In genomic region chr10:103028253-103029131, GRCm38 (mm10) we compare ENCODE assay signal across 8 mouse cellular contexts. TPM values are rescaled to one million over a fixed set of nuclear protein-coding genes. Genes with fewer than 3 reads are reported as not detected.
DNase-seq lines count a peak whose midpoint lies in the region; ATAC-seq and TF ChIP-seq lines count a peak whose summit lies in the region.

No protein-coding gene starts in this region.

- H3K27ac ChIP-seq in heart, embryonic 15.5 days = no peak overlapping the region
- peak overlapping the region; percentile 47 for H3K27ac ChIP-seq in kidney, postnatal 0 days
- no peak overlapping the region for H3K27ac ChIP-seq in midbrain, embryonic 11.5 days (ENCODE audit: low read depth, low read length)

- peak overlapping the region; percentile 48 for H3K4me3 ChIP-seq in heart, embryonic 15.5 days
- H3K4me3 ChIP-seq in kidney, postnatal 0 days (replicated peaks; ENCODE audit: low read depth, low read length) = peak overlapping the region; percentile 34
- peak overlapping the region; percentile 30 for H3K4me3 ChIP-seq in midbrain, embryonic 11.5 days (ENCODE audit: low read depth, low read length)

- H3K4me1 ChIP-seq in heart, embryonic 15.5 days (replicated peaks) = peaks cover 20% of the 10 kb centered on the region
- H3K4me1 ChIP-seq in kidney, postnatal 0 days (replicated peaks; ENCODE audit: insufficient read depth, low read length) = no peaks in the 10 kb centered on the region
- peaks cover 2% of the 10 kb centered on the region; the same call in 1 of the 2 replicates for H3K4me1 ChIP-seq in midbrain, embryonic 11.5 days (ENCODE audit: control insufficient read depth, insufficient read depth, low read length)

- peaks cover 82% of the 10 kb centered on the region for H3K27me3 ChIP-seq in heart, embryonic 15.5 days
- H3K27me3 ChIP-seq in kidney, postnatal 0 days (ENCODE audit: insufficient read depth, low read length) = peaks cover 51% of the 10 kb centered on the region
- peaks cover 69% of the 10 kb centered on the region for H3K27me3 ChIP-seq in midbrain, embryonic 11.5 days (ENCODE audit: control insufficient read depth, insufficient read depth, low read length)

- no peak overlapping the region for H3K9ac ChIP-seq in heart, embryonic 15.5 days
- peak overlapping the region; percentile 39 for H3K9ac ChIP-seq in kidney, postnatal 0 days (ENCODE audit: low read depth, low read length)
- no peak overlapping the region for H3K9ac ChIP-seq in midbrain, embryonic 11.5 days (ENCODE audit: low read length)

- peak; percentile 66 for ATAC-seq in heart, embryonic 15.5 days (replicated peaks; ENCODE audit: insufficient number of reproducible peaks, insufficient read depth, low FRiP score, low read depth)
- peak; percentile 75 for ATAC-seq in kidney, postnatal 0 days (replicated peaks; ENCODE audit: low FRiP score, low read depth)
- ATAC-seq in midbrain, embryonic 11.5 days (ENCODE audit: low FRiP score) = peak; percentile 80

- WGBS in heart, embryonic 15.5 days = under 1% methylated on average over 50 of the region's 50 CpGs
- under 1% methylated on average over 47 of the region's 50 CpGs for WGBS in kidney, postnatal 0 days
- WGBS in midbrain, embryonic 11.5 days = under 1% methylated on average over 50 of the region's 50 CpGs

- TF ChIP-seq POLR2A in brain, embryonic 14.5 days (IDR thresholded peaks at IDR 0.05; ENCODE audit: borderline replicate concordance, extremely low read depth, insufficient read depth, insufficient read length, poor library complexity, severe bottlenecking) = no peak

- no peaks in the 10 kb centered on the region for H3K9me3 ChIP-seq in heart, embryonic 15.5 days (replicated peaks)
- H3K9me3 ChIP-seq in kidney, postnatal 0 days (replicated peaks; ENCODE audit: low read length) = no peaks in the 10 kb centered on the region
- H3K9me3 ChIP-seq in midbrain, embryonic 11.5 days (ENCODE audit: control insufficient read depth, low read length) = no peaks in the 10 kb centered on the region

- H3K36me3 ChIP-seq in heart, embryonic 15.5 days = no peaks in the 10 kb centered on the region
- no peaks in the 10 kb centered on the region for H3K36me3 ChIP-seq in kidney, postnatal 0 days (ENCODE audit: insufficient read depth, low read length)
- H3K36me3 ChIP-seq in midbrain, embryonic 11.5 days (ENCODE audit: control insufficient read depth, insufficient read depth, low read length) = no peaks in the 10 kb centered on the region

- DNase-seq in Muller cell, postnatal 12 days (ENCODE audit: inconsistent ontology term) = peak; percentile 31
- peak; percentile 56 for DNase-seq in brain, embryonic 14.5 days (ENCODE audit: low read depth)
- peak; percentile 66 for DNase-seq in kidney, postnatal 0 days (ENCODE audit: low spot score)
- peak; percentile 97 for DNase-seq in midbrain, embryonic 11.5 days (ENCODE audit: low spot score, missing footprints)
- DNase-seq in frontal cortex, adult 2 months (ENCODE audit: extremely low spot score in 1 of 2, low spot score in 1 of 2) = no peak
- no peak for DNase-seq in thymus, postnatal 25 days
- no peak for DNase-seq in thymus, postnatal 10 days (ENCODE audit: low spot score in 2 of 2)

- H3K4me2 ChIP-seq in heart, embryonic 15.5 days = peak overlapping the region; percentile 76
- peak overlapping the region; percentile 55 for H3K4me2 ChIP-seq in kidney, postnatal 0 days (ENCODE audit: low read length)
- H3K4me2 ChIP-seq in midbrain, embryonic 11.5 days = peak overlapping the region; percentile 45

- no peak for TF ChIP-seq CTCF in brain, embryonic 14.5 days (IDR thresholded peaks at IDR 0.05; ENCODE audit: borderline replicate concordance, extremely low read depth, insufficient read depth, insufficient read length)
- TF ChIP-seq CTCF in kidney, postnatal 0 days (IDR thresholded peaks at IDR 0.05; ENCODE audit: low read depth) = no peak

RNA-seq across cellular contexts. Expression of gene Alx1, which starts 1.5 kb away (rescaled TPM):
- polyA plus RNA-seq in brain, embryonic 14.5 days (2012; rRNA removed) = 0.20 and 0.75 TPM in 2 replicates
- 0.34 and 0.67 TPM in 2 replicates for polyA plus RNA-seq in heart, embryonic 15.5 days (2015; fragmentation: Nextera tagmentation; extraction: Ambion mirVana)
- 40.9 and 41.2 TPM in 2 replicates for polyA plus RNA-seq in kidney, postnatal 0 days (2015; fragmentation: Nextera tagmentation; extraction: Ambion mirVana)
- 7.7 and 9.7 TPM in 2 replicates for polyA plus RNA-seq in midbrain, embryonic 11.5 days (2014; fragmentation: Nextera tagmentation; extraction: Ambion mirVana)
- polyA plus RNA-seq in frontal cortex, adult 2 months (2012; rRNA removed) = 0.24 and 0.27 TPM in 2 replicates

Comparison
In these comparisons a context has a peak if more than half of its experiments do, and no peak if none do; other contexts are left out.
1. DNase-seq: peak in Muller cell, postnatal 12 days (single experiment), brain, embryonic 14.5 days (single experiment), kidney, postnatal 0 days (single experiment) and midbrain, embryonic 11.5 days (single experiment); none in frontal cortex, adult 2 months (0 of 2), thymus, postnatal 25 days (single experiment) and thymus, postnatal 10 days (0 of 2).
2. Peak in every context shown above with its lines, with median percentiles within 50 percentile points of each other: ATAC-seq, H3K4me2 ChIP-seq and H3K4me3 ChIP-seq.